Mouse (Mus musculus) cerebellum, adult 8-10 months (tissue): ENCODE data around the gene Stub1.

ENCODE experiments used
- DNase-seq: peaks from one replicate; pipeline ENCODE4 v3.0.0; 2022

The Stub1 gene

GRCm38 (mm10) chr17:25835816-25836215, 2.6 kb upstream of the Stub1 start:
- DNase-seq: no peak

GRCm38 (mm10) chr17:25835301-25835700, 2.1 kb upstream of the Stub1 start:
- DNase-seq: no peak

- DNase-seq: peak; percentile 59
Measured at GRCm38 (mm10) chr17:25834595-25835222, 1.5 kb upstream of the Stub1 start.

DNA sequence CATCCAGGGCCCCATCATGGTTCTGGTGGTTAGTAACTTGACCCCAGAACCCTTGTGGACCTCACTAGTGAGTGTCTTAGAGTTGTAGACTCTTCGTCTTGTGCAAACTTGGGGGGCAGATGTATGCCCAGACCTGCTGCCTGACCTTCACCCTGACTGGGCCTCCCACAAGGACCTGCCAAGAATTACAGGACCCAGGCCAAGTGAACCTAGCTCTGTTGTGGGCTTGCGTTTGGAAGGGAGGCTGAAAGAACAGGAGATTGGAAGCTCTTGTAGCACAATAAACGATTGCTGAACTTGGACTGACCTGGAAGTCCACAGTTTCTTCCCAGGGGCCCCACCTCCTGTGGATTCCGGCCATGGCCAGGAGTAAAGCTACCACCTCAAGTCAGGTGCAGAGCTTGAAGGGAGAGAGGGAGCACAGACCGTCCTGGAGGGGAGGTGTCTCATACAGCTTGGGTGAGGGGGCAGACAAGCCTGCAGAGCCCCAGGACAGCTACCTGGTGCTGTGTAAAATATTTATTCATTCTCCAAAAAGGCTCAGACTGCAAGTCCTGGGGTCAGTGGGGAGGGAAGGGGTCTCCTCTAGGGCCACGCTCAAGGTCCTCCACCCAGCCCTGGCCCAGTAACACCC, 874 bp upstream of the Stub1 start:
- peak; percentile 52 for DNase-seq

DNA sequence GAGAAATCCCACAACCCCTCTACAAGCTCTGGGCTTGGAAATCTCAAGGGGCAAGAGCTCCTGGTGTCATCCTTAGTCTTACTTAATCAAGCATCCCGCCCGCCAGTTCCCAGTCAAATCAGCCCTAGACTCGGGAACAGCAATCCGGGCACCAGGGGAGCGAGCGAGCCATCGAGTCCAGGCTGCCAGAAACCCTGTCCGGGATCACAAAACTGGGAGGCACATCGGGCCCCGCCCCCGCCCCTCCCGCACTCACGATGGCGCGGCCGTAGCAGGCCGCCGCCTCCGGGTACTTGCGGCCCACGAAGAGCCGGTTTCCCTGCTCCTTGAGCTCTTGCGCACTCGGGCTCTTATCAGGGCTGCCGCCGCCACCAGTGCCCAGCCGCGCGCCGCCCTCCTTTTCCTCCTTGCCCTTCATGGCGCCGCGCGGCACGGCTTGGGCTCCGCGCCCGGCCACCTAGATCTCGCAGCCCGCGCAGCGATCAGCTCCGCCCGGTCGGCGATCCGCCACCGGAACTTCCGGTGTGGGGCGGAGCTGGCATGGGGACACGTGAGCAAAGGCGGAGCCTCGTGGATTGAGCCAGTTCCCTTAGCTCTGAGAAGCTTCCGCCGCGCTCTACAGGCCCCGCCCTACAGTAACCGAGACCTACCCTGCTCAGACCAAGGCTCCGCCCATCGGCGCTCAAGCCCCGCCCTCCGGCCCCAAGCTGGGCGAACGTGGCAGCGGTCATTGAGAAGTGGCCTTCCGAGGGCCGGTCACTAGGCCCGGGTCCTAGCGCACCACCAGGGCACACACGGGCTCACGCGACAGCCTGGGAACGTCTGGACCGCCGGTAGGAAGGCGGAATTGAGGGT, 541 bp downstream of the Stub1 start:
- DNase-seq: peak; percentile 99

GRCm38 (mm10) chr17:25831451-25832281, 1.5 kb downstream of the Stub1 start:
- DNase-seq: peak; percentile 64

GRCm38 (mm10) chr17:25830806-25831431, 2.3 kb downstream of the Stub1 start:
- DNase-seq: no peak

- no peak for DNase-seq
Measured at GRCm38 (mm10) chr17:25830200-25830753, 2.9 kb downstream of the Stub1 start.

GRCm38 (mm10) chr17:25829558-25830017, 3.6 kb downstream of the Stub1 start:
- no peak for DNase-seq

DNA sequence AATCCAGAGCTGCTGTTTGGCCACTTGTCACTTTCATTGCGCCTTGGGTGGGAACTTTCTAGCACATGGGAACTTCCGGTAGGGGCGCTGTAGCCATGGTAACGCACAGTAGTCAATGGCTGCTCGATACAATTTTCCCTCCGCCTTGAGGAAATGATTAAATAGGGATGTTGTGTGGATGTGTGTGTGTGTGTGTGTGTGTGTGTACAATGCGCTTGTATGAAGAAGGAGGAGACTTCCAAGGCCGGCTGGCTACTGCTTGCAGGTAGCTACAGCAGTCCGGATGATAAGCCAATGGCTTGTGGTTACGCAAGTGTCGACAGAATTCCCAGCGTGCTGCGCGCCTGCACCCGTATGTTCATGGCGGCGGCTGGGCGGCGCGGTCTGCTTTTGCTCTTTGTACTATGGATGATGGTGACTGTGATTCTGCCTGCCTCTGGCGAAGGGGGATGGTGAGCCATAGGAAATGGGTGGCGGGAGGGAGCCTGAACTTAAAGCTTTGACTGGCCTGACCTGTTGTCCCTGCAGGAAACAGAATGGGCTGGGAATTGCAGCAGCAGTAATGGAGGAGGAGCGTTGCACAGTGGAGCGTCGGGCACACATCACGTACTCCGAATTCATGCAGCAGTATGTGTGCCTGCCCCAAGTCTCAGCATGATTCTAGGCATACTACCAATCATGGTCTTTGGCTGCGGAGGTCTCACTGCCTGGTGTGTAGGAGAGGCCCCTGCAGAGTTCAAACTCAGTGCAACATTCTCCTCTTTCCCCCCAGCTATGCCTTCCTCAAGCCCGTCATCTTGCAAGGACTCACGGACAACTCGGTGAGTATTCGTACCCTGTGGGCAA, 4.3 kb downstream of the Stub1 start, which contains the start of gene Jmjd8:
Gene Jmjd8, plus strand, starts transcription at position 156 of the 846 bp plus-strand sequence.
- DNase-seq: peak; percentile 77

- no peak for DNase-seq
Measured at GRCm38 (mm10) chr17:25828223-25828594, 5.0 kb downstream of the Stub1 start.

- no peak for DNase-seq
Measured at GRCm38 (mm10) chr17:25827546-25828222, 5.5 kb downstream of the Stub1 start.

- DNase-seq: no peak
Measured at GRCm38 (mm10) chr17:25827011-25827410, 6.2 kb downstream of the Stub1 start.

GRCm38 (mm10) chr17:25825984-25826570, 7.1 kb downstream of the Stub1 start:
- DNase-seq: no peak

GRCm38 (mm10) chr17:25825311-25825710, 7.9 kb downstream of the Stub1 start:
- DNase-seq: no peak

GRCm38 (mm10) chr17:25824362-25825142, 8.7 kb downstream of the Stub1 start:
- DNase-seq: no peak

- peak; percentile 83 for DNase-seq
Measured at GRCm38 (mm10) chr17:25823452-25823851, 9.8 kb downstream of the Stub1 start, which contains the start of gene Wdr24. Wdr24 (plus strand) TSS chr17:25823627.

GRCm38 (mm10) chr17:25818851-25819780, 14.1 kb downstream of the Stub1 start:
- DNase-seq: no peak
